Mouse (Mus musculus): ENCODE measurements around the gene Myo9b.

Myo9b gene

GRCm38 (mm10) chr8:71392391-71392790 is 119.9 kb downstream of the Myo9b start:
- DNase-seq, result peak; percentile 1

- DNase-seq, result peak; percentile 45
These were observed 120.4 kb downstream of the Myo9b start for GRCm38 (mm10) chr8:71392871-71393270.

- peak; percentile 14 for DNase-seq
These were observed 122.0 kb downstream of the Myo9b start for GRCm38 (mm10) chr8:71394481-71394880.

- peak; percentile 19 for DNase-seq
These were observed 122.6 kb downstream of the Myo9b start for GRCm38 (mm10) chr8:71395071-71395470.

GRCm38 (mm10) chr8:71395629-71396028 is 123.1 kb downstream of the Myo9b start, which contains the start of gene Ushbp1:
TSS of gene Ushbp1 (minus strand) at chr8:71395802.
- peak; percentile 66 for DNase-seq

GRCm38 (mm10) chr8:71396639-71397305 is 124.3 kb downstream of the Myo9b start, which contains the start of gene Babam1:
TSS of gene Babam1 (plus strand) at chr8:71396861.
- peak; percentile 98 for DNase-seq

GRCm38 (mm10) chr8:71397701-71398100 is 125.2 kb downstream of the Myo9b start:
- DNase-seq, result no peak

GRCm38 (mm10) chr8:71400826-71401225 is 128.3 kb downstream of the Myo9b start:
- DNase-seq, result no peak

- DNase-seq, result no peak
These were observed 128.9 kb downstream of the Myo9b start for GRCm38 (mm10) chr8:71401454-71401853.

GRCm38 (mm10) chr8:71402446-71402964 is 130.0 kb downstream of the Myo9b start:
- DNase-seq, result no peak

- DNase-seq, result no peak
These were observed 130.8 kb downstream of the Myo9b start for GRCm38 (mm10) chr8:71403107-71403885.

- DNase-seq, result no peak
These were observed 131.5 kb downstream of the Myo9b start for GRCm38 (mm10) chr8:71404011-71404410.

GRCm38 (mm10) chr8:71404951-71405351 is 132.4 kb downstream of the Myo9b start:
- peak; percentile 74 for DNase-seq

GRCm38 (mm10) chr8:71405401-71406098 is 133.0 kb downstream of the Myo9b start, which contains the start of gene Ankle1:
TSS of gene Ankle1 (plus strand) at chr8:71406010.
- peak; percentile 98 for DNase-seq

GRCm38 (mm10) chr8:71406099-71407015 is 133.8 kb downstream of the Myo9b start:
- peak; percentile 80 for DNase-seq

- DNase-seq, result no peak
These were observed 134.9 kb downstream of the Myo9b start for GRCm38 (mm10) chr8:71407441-71407840.

- no peak for DNase-seq
These were observed 135.7 kb downstream of the Myo9b start for GRCm38 (mm10) chr8:71408231-71408630.
